Mouse (Mus musculus) bone marrow, adult 2 months (tissue): ENCODE measurements around the gene Glrx5. TPM values are rescaled to one million over a fixed set of nuclear protein-coding genes. Genes with fewer than 3 reads are reported as not detected.

Experiments used
- H3K27ac ChIP-seq: fragments of 200-500 bp; 2 replicates; pipeline ENCODE4 v1.5.1; 2012; ENCODE audit warnings: low read depth, mild to moderate bottlenecking, control low read depth, inconsistent platforms, low read length; ENCODE audit not compliant: control insufficient read depth, poor library complexity, insufficient read depth
- H3K4me1 ChIP-seq: fragments of 200-500 bp; 2 replicates; pipeline ENCODE4 v1.6.1; 2011; ENCODE audit warnings: low read length; ENCODE audit not compliant: control insufficient read depth, insufficient read depth
- H3K4me3 ChIP-seq: fragments of 200-500 bp; replicated peaks from 2 replicates; pipeline ENCODE3; 2011; ENCODE audit warnings: mild to moderate bottlenecking, low read depth, low read length, control low read depth; ENCODE audit not compliant: control insufficient read depth
- CTCF ChIP-seq: fragments of 200-500 bp; IDR thresholded peaks from 2 replicates; pipeline ENCODE4 v1.5.1; 2011; ENCODE audit warnings: low read length, control low read depth; ENCODE audit not compliant: control insufficient read depth, insufficient read depth
- POLR2A ChIP-seq: fragments of 200-500 bp; IDR thresholded peaks from 2 replicates; pipeline ENCODE4 v1.6.1; 2011; ENCODE audit warnings: low read depth, mild to moderate bottlenecking, control low read depth, low read length, borderline replicate concordance; ENCODE audit not compliant: control insufficient read depth
- WGBS: fragments of 180-500 bp; shearing (Covaris S2); methylation state at CpG from one replicate; pipeline ENCODE4 v1.1.7; 2018; 5-methylcytosine and 5-hydroxymethylcytosine counted together
- polyA plus RNA-seq: library from polyadenylated mRNA; stranded (reverse); fragments of >200 nt; gene quantifications from 2 replicates; pipeline ENCODE4 v1.2.4, GENCODE M21; 2011; ENCODE audit warnings: low replicate concordance; ENCODE audit not compliant: missing spikeins, insufficient read depth, insufficient read length

Gene Glrx5
- polyA plus RNA-seq, 1 experiment: 274 TPM

DNA sequence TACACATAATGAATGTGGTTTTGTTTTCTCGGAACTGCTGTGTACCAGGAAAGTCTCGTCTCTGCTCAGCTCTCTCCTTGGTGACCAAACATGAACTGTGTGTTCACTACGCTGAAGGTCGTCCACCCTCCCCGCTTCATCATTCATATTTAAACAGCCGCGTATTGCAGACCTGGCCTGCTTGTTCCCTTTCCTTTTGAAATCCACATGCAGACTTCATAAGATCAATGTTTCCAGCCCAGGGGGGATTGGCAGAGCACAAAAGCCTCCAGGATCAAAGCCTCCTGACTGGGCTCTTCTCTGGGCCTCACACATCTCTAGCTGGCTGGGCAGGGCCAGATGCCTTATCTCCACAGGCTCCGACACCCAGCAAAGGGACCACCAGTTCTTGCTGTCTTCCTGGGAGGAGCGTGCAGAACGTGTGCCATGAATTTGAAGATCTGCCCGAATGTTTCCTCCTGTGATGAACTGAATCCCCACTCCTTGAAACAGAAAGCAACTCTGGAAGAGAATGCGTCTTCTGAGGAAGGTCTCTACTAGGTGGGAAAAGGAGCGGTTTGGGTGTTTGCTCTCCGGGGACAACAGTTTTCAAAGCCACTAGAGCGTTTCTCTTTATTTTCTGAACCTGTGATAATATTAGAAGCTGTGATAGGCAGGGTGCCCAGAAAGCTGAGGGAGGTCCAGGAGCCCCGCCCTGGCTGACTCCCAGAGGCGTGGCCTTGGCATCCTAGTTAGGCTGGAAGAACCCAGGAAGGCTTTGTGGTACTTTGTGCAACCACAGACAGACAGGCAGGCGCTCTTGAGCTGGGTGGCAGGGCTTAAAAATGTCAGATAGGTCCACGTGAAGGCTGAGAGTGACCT, 12.9 kb upstream of the Glrx5 start:
- Histone ChIP-seq H3K4me3 (peak overlapping the region; percentile 46), H3K4me1 (peaks cover 5% of the 10 kb centered on the region), H3K27ac (peak overlapping the region; percentile 79)
- TF ChIP-seq CTCF (no peak), POLR2A (no peak)
- WGBS: 8% methylated on average over 19 of the region's 19 CpGs

- H3K4me1 ChIP-seq: peaks cover 5% of the 10 kb centered on the region
- 25% methylated on average over 8 of the region's 8 CpGs for WGBS
- no peak overlapping the region for H3K4me3 ChIP-seq
- TF ChIP-seq POLR2A: no peak
- no peak for TF ChIP-seq CTCF
- peak overlapping the region; percentile 30 for H3K27ac ChIP-seq
Observed at GRCm38 (mm10) chr12:105021441-105022069, 10.9 kb upstream of the Glrx5 start.

DNA sequence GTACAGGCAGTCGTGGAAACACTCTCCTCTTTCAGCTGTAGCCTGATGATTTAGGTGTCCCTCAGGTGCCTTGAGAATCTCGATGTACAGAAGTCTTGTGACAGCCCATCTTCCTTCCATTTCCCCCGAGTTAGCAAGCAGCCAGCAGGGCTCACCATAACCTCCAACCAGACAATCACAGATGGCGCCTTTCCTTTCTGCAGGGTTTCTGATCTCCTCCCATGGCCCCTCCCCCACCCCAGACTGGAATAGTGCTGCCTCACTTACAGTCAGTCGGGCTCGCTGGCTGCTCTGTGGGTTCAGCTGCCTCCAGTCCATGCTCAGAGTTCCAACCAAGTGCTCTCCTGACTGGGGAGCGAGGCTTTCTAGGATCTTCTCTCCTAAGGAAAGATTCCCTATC, 10.3 kb upstream of the Glrx5 start:
- TF ChIP-seq CTCF (no peak), POLR2A (no peak)
- 19% methylated on average over 7 of the region's 7 CpGs for WGBS
- H3K27ac ChIP-seq: no peak overlapping the region
- H3K4me3 ChIP-seq: no peak overlapping the region
- H3K4me1 ChIP-seq: peaks cover 5% of the 10 kb centered on the region

GRCm38 (mm10) chr12:105022776-105023175, 9.7 kb upstream of the Glrx5 start:
- Histone ChIP-seq H3K4me3 (no peak overlapping the region), H3K27ac (no peak overlapping the region), H3K4me1 (peaks cover 8% of the 10 kb centered on the region)
- WGBS: 88% methylated on average over 9 of the region's 9 CpGs
- no peak for TF ChIP-seq CTCF
- no peak for TF ChIP-seq POLR2A

- Histone ChIP-seq H3K27ac (no peak overlapping the region), H3K4me3 (no peak overlapping the region), H3K4me1 (peaks cover 8% of the 10 kb centered on the region)
- TF ChIP-seq CTCF (peak; percentile 70), POLR2A (no peak)
- 29% methylated on average over 8 of the region's 8 CpGs for WGBS
Observed at GRCm38 (mm10) chr12:105025271-105025946, 7.1 kb upstream of the Glrx5 start.

- H3K4me3 ChIP-seq: no peak overlapping the region
Observed at GRCm38 (mm10) chr12:105025947-105026586, 6.4 kb upstream of the Glrx5 start.

GRCm38 (mm10) chr12:105027323-105027991, 5.0 kb upstream of the Glrx5 start:
- Histone ChIP-seq H3K27ac (peak overlapping the region; percentile 88), H3K4me3 (no peak overlapping the region), H3K4me1 (peaks cover 6% of the 10 kb centered on the region)
- TF ChIP-seq POLR2A (no peak), CTCF (peak; percentile 97)
- WGBS: 11% methylated on average over 15 of the region's 15 CpGs

More at GRCm38 (mm10) chr12:105025947-105026586, 6.4 kb upstream of the Glrx5 start:
- TF ChIP-seq CTCF: peak; percentile 18; the same call in 1 of the 2 replicates
- TF ChIP-seq POLR2A: no peak
- WGBS: 59% methylated on average over 10 of the region's 10 CpGs
- Histone ChIP-seq H3K4me1 (peaks cover 8% of the 10 kb centered on the region), H3K27ac (peak overlapping the region; percentile 38)
